Mouse (Mus musculus): ENCODE data around the gene Cplane1. TPM values are rescaled to one million over a fixed set of nuclear protein-coding genes. Genes with fewer than 3 reads are reported as not detected.
"Not testable (repeated sequence)": the region's sequence is repeated elsewhere in the genome, so short reads cannot be mapped to it uniquely, and the experiment has no call there.

Gene Cplane1
- polyA plus RNA-seq, 1 experiment from 2014 or later = 26.0 TPM

DNA sequence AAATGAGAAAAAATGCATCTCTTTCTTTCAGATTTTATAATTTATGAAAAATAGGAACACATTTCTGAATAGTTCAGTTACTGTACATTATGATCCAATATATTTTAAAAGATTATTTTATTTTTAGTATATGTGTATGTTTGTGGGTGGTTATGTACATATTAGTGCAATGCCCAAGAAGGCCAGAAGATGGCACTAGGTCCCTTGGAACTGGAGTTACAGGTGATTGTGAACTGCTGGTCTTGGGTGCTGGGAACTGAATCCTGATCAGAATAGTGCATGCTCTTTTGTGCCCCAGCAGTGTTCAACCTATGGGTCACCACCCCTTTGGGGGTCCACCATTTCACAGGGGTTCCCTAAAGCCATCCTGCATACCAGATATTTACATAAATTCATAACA lies 31.4 kb downstream of the Cplane1 start:
- Histone ChIP-seq H3K4me1 (ENCODE audit: control insufficient read depth, insufficient read depth, low read length) (no peaks in the 10 kb centered on the region), H3K4me3 (replicated peaks; ENCODE audit: low read depth, low read length) (no peak overlapping the region), H3K9me3 (ENCODE audit: control insufficient read depth, low read length) (no peaks in the 10 kb centered on the region), H3K27me3 (ENCODE audit: control insufficient read depth, insufficient read depth, low read length) (no peaks in the 10 kb centered on the region), H3K27ac (replicated peaks; ENCODE audit: low read depth, low read length) (no peak overlapping the region), H3K36me3 (ENCODE audit: control insufficient read depth, insufficient read depth, low read length) (peaks cover 76% of the 10 kb centered on the region), H3K9ac (replicated peaks; ENCODE audit: low read length) (no peak overlapping the region), H3K4me2 (ENCODE audit: low read length) (no peak overlapping the region)
- DNase-seq (no peak), ATAC-seq (ENCODE audit: low FRiP score, low TSS enrichment) (no peak)

DNA sequence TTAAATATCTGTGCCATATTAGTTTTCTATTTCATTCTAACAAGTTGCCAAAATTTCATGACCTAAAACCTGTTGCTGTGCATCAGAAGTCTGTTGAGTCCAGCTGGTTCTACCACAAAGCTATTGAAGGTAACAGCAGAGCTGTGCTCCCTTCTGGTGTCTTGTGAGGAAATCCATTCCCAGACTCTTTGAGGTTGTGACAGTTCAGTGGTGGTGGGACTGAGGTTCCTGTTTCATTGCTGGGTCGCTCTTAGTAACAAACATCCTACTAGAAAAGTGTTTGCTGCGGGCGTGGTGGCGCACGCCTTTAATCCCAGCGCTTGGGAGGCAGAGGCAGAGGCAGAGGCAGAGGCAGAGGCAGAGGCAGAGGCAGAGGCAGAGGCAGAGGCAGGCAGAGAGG lies 39.5 kb downstream of the Cplane1 start:
- DNase-seq = no peak
- WGBS = 90% methylated on average over 6 of the region's 6 CpGs
- Histone ChIP-seq H3K4me2 (ENCODE audit: low read length) (no peak overlapping the region), H3K9me3 (ENCODE audit: control insufficient read depth, low read length) (no peaks in the 10 kb centered on the region), H3K27ac (replicated peaks; ENCODE audit: low read depth, low read length) (no peak overlapping the region), H3K9ac (replicated peaks; ENCODE audit: low read length) (no peak overlapping the region), H3K27me3 (ENCODE audit: control insufficient read depth, insufficient read depth, low read length) (no peaks in the 10 kb centered on the region), H3K4me1 (ENCODE audit: control insufficient read depth, insufficient read depth, low read length) (no peaks in the 10 kb centered on the region), H3K4me3 (replicated peaks; ENCODE audit: low read depth, low read length) (no peak overlapping the region), H3K36me3 (ENCODE audit: control insufficient read depth, insufficient read depth, low read length) (peaks cover 72% of the 10 kb centered on the region)
- ATAC-seq (ENCODE audit: low FRiP score, low TSS enrichment) = no peak

DNA sequence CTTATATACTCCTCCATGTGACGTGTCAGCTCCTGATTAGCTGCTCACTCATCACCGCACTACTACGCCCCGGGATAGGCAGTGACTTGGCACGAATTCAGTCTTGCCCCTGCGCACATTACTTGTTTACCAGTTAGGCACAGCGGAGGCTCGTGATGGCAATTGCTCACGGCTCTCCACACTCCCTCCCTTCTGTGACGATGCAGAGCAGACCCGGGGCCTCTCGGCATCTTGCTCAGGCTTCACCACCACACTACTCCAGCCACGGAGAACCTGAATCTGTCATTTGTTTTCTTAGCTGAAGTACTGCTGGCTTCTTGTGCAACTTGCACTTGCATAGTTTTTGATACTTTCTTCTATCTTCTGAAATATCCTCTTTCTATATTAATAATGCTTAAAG lies 45.9 kb downstream of the Cplane1 start:
- DNase-seq (no peak), ATAC-seq (ENCODE audit: low FRiP score, low TSS enrichment) (no peak)
- no peak overlapping the region for H3K9ac ChIP-seq (replicated peaks; ENCODE audit: low read length)
- no peaks in the 10 kb centered on the region for H3K9me3 ChIP-seq (ENCODE audit: control insufficient read depth, low read length)
- no peaks in the 10 kb centered on the region for H3K4me1 ChIP-seq (ENCODE audit: control insufficient read depth, insufficient read depth, low read length)
- H3K4me2 ChIP-seq (ENCODE audit: low read length) = no peak overlapping the region
- H3K4me3 ChIP-seq (replicated peaks; ENCODE audit: low read depth, low read length) = no peak overlapping the region
- 95% methylated on average over 13 of the region's 13 CpGs for WGBS
- H3K27me3 ChIP-seq (ENCODE audit: control insufficient read depth, insufficient read depth, low read length) = no peaks in the 10 kb centered on the region
- H3K27ac ChIP-seq (replicated peaks; ENCODE audit: low read depth, low read length) = no peak overlapping the region
- peaks cover 86% of the 10 kb centered on the region for H3K36me3 ChIP-seq (ENCODE audit: control insufficient read depth, insufficient read depth, low read length)

DNA sequence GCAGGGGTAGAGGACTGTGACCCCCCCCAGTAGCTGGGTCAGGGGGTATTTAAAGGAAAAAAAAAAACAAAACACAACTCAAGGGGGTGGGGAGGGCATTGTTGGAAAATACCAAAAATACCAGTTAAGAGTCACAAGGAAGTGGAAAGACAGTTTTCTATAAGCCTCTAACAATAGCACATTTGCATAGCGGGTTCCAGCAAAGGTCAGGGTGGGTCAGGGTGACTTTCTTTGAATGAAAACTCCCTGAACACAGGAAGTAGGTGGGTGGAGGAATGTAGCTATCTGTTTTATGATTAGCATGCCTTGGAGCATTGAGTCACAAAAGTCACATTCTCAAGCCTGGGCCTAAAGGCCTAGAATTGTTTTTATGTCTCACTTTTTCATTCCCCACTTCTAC lies 65.3 kb downstream of the Cplane1 start:
- H3K4me3 ChIP-seq (replicated peaks; ENCODE audit: low read depth, low read length); H3K4me2 ChIP-seq (ENCODE audit: low read length); H3K9ac ChIP-seq (replicated peaks; ENCODE audit: low read length); H3K27me3 ChIP-seq (ENCODE audit: control insufficient read depth, insufficient read depth, low read length); DNase-seq; H3K9me3 ChIP-seq (ENCODE audit: control insufficient read depth, low read length); H3K4me1 ChIP-seq (ENCODE audit: control insufficient read depth, insufficient read depth, low read length); H3K27ac ChIP-seq (replicated peaks; ENCODE audit: low read depth, low read length); ATAC-seq (ENCODE audit: low FRiP score, low TSS enrichment): not testable (repeated sequence)
- H3K36me3 ChIP-seq (ENCODE audit: control insufficient read depth, insufficient read depth, low read length) = peaks cover 90% of the 10 kb centered on the region
- WGBS = 91% methylated on average over 1 of the region's 1 CpGs

DNA sequence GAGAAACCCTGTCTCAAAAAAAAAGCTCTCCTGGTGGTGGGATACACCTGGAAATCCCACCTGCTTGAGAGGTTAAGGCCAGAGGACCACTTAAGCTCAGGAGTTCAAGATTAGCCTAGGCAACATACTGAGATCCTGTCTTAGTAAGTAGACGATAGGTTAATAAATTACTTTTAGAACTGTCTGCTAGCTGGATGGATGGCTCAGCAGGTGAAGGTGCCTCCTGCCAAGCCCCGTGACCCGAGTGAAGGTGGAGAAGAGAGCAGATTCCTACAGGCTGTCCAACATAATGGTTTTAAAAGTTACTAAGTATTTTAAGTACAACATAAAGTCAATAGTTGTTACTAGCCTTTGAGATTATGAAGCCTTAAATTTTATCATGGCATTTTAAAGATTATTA lies 97.0 kb downstream of the Cplane1 start:
- no peak overlapping the region for H3K27ac ChIP-seq (replicated peaks; ENCODE audit: low read depth, low read length)
- DNase-seq = no peak
- no peaks in the 10 kb centered on the region for H3K4me1 ChIP-seq (ENCODE audit: control insufficient read depth, insufficient read depth, low read length)
- no peak overlapping the region for H3K4me3 ChIP-seq (replicated peaks; ENCODE audit: low read depth, low read length)
- H3K9me3 ChIP-seq (ENCODE audit: control insufficient read depth, low read length) = no peaks in the 10 kb centered on the region
- 91% methylated on average over 3 of the region's 3 CpGs for WGBS
- no peaks in the 10 kb centered on the region for H3K27me3 ChIP-seq (ENCODE audit: control insufficient read depth, insufficient read depth, low read length)
- no peak overlapping the region for H3K4me2 ChIP-seq (ENCODE audit: low read length)
- peaks cover 92% of the 10 kb centered on the region for H3K36me3 ChIP-seq (ENCODE audit: control insufficient read depth, insufficient read depth, low read length)
- ATAC-seq (ENCODE audit: low FRiP score, low TSS enrichment) = no peak
- H3K9ac ChIP-seq (replicated peaks; ENCODE audit: low read length) = no peak overlapping the region

DNA sequence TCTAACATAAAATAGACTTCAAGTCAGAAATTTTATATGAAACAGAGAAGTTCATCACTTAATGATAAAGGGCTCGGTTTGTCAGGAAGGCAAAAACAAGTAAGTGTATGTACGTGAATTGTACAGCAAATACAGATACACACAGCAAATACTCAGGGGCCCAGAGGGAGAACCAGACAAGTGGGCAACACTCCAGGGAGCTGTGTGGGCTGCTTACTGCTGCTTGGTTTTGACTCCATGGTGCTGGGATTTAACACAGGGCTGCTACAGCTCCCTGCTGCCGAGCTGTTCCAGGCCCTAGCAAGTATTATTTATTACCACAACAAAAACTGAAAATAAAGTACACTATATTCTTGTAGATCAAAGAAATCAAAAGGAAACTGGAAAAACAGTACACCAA lies 98.3 kb downstream of the Cplane1 start:
- no peak overlapping the region for H3K4me3 ChIP-seq (replicated peaks; ENCODE audit: low read depth, low read length)
- H3K4me2 ChIP-seq (ENCODE audit: low read length) = no peak overlapping the region
- H3K9ac ChIP-seq (replicated peaks; ENCODE audit: low read length) = no peak overlapping the region
- peaks cover 92% of the 10 kb centered on the region for H3K36me3 ChIP-seq (ENCODE audit: control insufficient read depth, insufficient read depth, low read length)
- no peak overlapping the region for H3K27ac ChIP-seq (replicated peaks; ENCODE audit: low read depth, low read length)
- no peak for DNase-seq
- H3K9me3 ChIP-seq (ENCODE audit: control insufficient read depth, low read length) = no peaks in the 10 kb centered on the region
- H3K27me3 ChIP-seq (ENCODE audit: control insufficient read depth, insufficient read depth, low read length) = no peaks in the 10 kb centered on the region
- ATAC-seq (ENCODE audit: low FRiP score, low TSS enrichment) = no peak
- WGBS = 95% methylated on average over 3 of the region's 3 CpGs
- no peaks in the 10 kb centered on the region for H3K4me1 ChIP-seq (ENCODE audit: control insufficient read depth, insufficient read depth, low read length)

DNA sequence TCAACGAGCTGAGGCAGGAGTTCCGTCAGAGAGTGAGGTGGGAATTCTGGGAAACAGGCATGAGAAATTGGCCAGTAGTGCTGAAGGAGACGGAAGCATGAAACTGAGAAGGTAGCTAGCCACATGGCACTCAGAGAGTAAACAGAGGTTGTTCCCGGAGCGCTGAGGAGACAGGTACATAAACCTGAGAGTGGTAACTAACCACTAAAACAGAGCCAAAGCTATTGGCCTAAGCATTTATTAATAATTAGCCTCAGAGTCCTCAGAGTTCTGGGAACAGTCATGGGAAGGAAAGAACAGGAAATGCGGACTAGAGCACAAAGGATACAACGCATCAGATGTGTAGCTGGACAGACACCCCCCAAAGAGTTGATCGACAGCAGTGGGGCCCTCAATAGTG lies 99.3 kb downstream of the Cplane1 start:
- no peak for ATAC-seq (ENCODE audit: low FRiP score, low TSS enrichment)
- Histone ChIP-seq H3K36me3 (ENCODE audit: control insufficient read depth, insufficient read depth, low read length) (peaks cover 92% of the 10 kb centered on the region), H3K27me3 (ENCODE audit: control insufficient read depth, insufficient read depth, low read length) (no peaks in the 10 kb centered on the region), H3K4me1 (ENCODE audit: control insufficient read depth, insufficient read depth, low read length) (no peaks in the 10 kb centered on the region), H3K27ac (replicated peaks; ENCODE audit: low read depth, low read length) (no peak overlapping the region), H3K4me3 (replicated peaks; ENCODE audit: low read depth, low read length) (no peak overlapping the region), H3K4me2 (ENCODE audit: low read length) (no peak overlapping the region), H3K9ac (replicated peaks; ENCODE audit: low read length) (no peak overlapping the region), H3K9me3 (ENCODE audit: control insufficient read depth, low read length) (no peaks in the 10 kb centered on the region)
- DNase-seq = no peak
- WGBS = 96% methylated on average over 8 of the region's 8 CpGs

DNA sequence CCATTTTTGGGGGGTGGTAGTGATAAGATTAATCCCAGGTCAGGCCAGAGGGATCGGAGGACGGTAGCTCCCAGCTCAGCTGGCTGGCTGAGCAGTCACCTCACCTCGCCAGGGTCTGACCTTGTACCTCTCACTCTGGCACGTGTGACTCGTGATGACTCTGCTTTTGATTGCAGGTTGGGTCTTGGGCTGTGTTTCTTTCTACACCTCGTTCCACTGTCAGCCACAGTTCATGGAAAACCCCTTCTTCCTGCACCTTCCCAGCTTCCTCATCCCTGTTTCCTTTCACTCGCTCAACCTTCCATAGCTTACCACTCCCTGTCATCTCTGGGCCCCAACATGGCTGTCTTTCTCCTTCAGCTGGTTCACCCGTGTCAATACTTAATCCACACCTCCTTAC lies 103.0 kb downstream of the Cplane1 start:
- ATAC-seq (ENCODE audit: low FRiP score, low TSS enrichment) = no peak
- 90% methylated on average over 8 of the region's 8 CpGs for WGBS

GRCm38 (mm10) chr15:8277916-8278315 lies 109.0 kb downstream of the Cplane1 start:
- H3K4me2 ChIP-seq (ENCODE audit: low read length); H3K4me1 ChIP-seq (ENCODE audit: control insufficient read depth, insufficient read depth, low read length); ATAC-seq (ENCODE audit: low FRiP score, low TSS enrichment); DNase-seq; H3K27ac ChIP-seq (replicated peaks; ENCODE audit: low read depth, low read length); H3K27me3 ChIP-seq (ENCODE audit: control insufficient read depth, insufficient read depth, low read length); H3K4me3 ChIP-seq (replicated peaks; ENCODE audit: low read depth, low read length); H3K9ac ChIP-seq (replicated peaks; ENCODE audit: low read length); H3K36me3 ChIP-seq (ENCODE audit: control insufficient read depth, insufficient read depth, low read length); H3K9me3 ChIP-seq (ENCODE audit: control insufficient read depth, low read length): not testable (repeated sequence)
- 97% methylated on average over 4 of the region's 4 CpGs for WGBS

More for the DNA sequence above, 103.0 kb downstream of the Cplane1 start:
- H3K36me3 ChIP-seq (ENCODE audit: control insufficient read depth, insufficient read depth, low read length) = peaks cover 63% of the 10 kb centered on the region
- no peak overlapping the region for H3K27ac ChIP-seq (replicated peaks; ENCODE audit: low read depth, low read length)
- no peaks in the 10 kb centered on the region for H3K9me3 ChIP-seq (ENCODE audit: control insufficient read depth, low read length)
- no peak overlapping the region for H3K4me3 ChIP-seq (replicated peaks; ENCODE audit: low read depth, low read length)
- no peaks in the 10 kb centered on the region for H3K27me3 ChIP-seq (ENCODE audit: control insufficient read depth, insufficient read depth, low read length)
- DNase-seq = no peak
- H3K4me2 ChIP-seq (ENCODE audit: low read length) = no peak overlapping the region
- H3K9ac ChIP-seq (replicated peaks; ENCODE audit: low read length) = no peak overlapping the region
- H3K4me1 ChIP-seq (ENCODE audit: control insufficient read depth, insufficient read depth, low read length) = no peaks in the 10 kb centered on the region
